Mouse (Mus musculus): ENCODE data around the gene Wnt4. TPM values are rescaled to one million over a fixed set of nuclear protein-coding genes. Genes with fewer than 3 reads are reported as not detected.

Gene Wnt4
- not detected for polyA plus RNA-seq (2017; shearing (Covaris generic))

GRCm38 (mm10) chr4:137277166-137277513 is at the start of gene Wnt4:
Wnt4 (plus strand) TSS chr4:137277489.

Other genes with a start within 250 kb of the Wnt4 start
- 10.5 TPM for gene Zbtb40, start 228.7 kb upstream of the Wnt4 start, polyA plus RNA-seq (2017; shearing (Covaris generic))
- gene Cdc42, start 80.2 kb downstream of the Wnt4 start, polyA plus RNA-seq (2017; shearing (Covaris generic)): 988 TPM
- not detected for gene Cela3a, start 132.3 kb downstream of the Wnt4 start, polyA plus RNA-seq (2017; shearing (Covaris generic))
- gene Cela3b, start 153.1 kb downstream of the Wnt4 start, polyA plus RNA-seq (2017; shearing (Covaris generic)): not detected
- not detected for gene 1700013G24Rik, start 175.8 kb downstream of the Wnt4 start, polyA plus RNA-seq (2017; shearing (Covaris generic))
- gene Hspg2, start 191.3 kb downstream of the Wnt4 start, polyA plus RNA-seq (2017; shearing (Covaris generic)): not detected